In genomic region chr11:119428649-119429136, GRCm38 (mm10) we compare ENCODE assay signal across 7 mouse cellular contexts. TPM values are rescaled to one million over a fixed set of nuclear protein-coding genes. Genes with fewer than 3 reads are reported as not detected.
DNase-seq lines count a peak whose midpoint lies in the region; ATAC-seq and TF ChIP-seq lines count a peak whose summit lies in the region.

No protein-coding gene starts in this region.

- 1% methylated on average over 32 of the region's 35 CpGs for WGBS in lung, embryonic 14.5 days

- H3K4me3 ChIP-seq in lung, embryonic 14.5 days (ENCODE audit: low read depth, low read length) = peak overlapping the region; percentile 3

- ATAC-seq in lung, embryonic 14.5 days (ENCODE audit: insufficient read depth) = peak; percentile 83
- ATAC-seq in neutrophil, adult 5-6 weeks (ENCODE audit: extremely low read depth, insufficient number of reproducible peaks, low FRiP score, poor library complexity, severe bottlenecking) = peak; percentile 85

- peaks cover 29% of the 10 kb centered on the region for H3K36me3 ChIP-seq in lung, embryonic 14.5 days (ENCODE audit: insufficient read depth)

- H3K27me3 ChIP-seq in lung, embryonic 14.5 days (ENCODE audit: insufficient read depth, low read length) = no peaks in the 10 kb centered on the region

- no peak overlapping the region for H3K27ac ChIP-seq in lung, embryonic 14.5 days (ENCODE audit: low read depth)

- H3K9ac ChIP-seq in lung, embryonic 14.5 days = no peak overlapping the region

- no peak for TF ChIP-seq CTCF in lung, embryonic 14.5 days (IDR thresholded peaks at IDR 0.05; ENCODE audit: low read depth)

- H3K4me2 ChIP-seq in lung, embryonic 14.5 days = peak overlapping the region; percentile 57

- DNase-seq in NIH3T3 (ENCODE audit: low read depth) = peak; percentile 52
- DNase-seq in c-Kit-positive CD71-positive TER-119-positive erythroid progenitor cells, embryonic 14.5 days (ENCODE audit: low spot score) = peak; percentile 73
- peak; percentile 4 for DNase-seq in gonadal fat pad, adult 2 months (ENCODE audit: low read depth)
- DNase-seq in kidney, adult 11 months = peak; percentile 35
- DNase-seq in lung, embryonic 14.5 days = peak; percentile 72
- DNase-seq in right cerebral cortex, postnatal 4 days = no peak

- H3K9me3 ChIP-seq in lung, embryonic 14.5 days (ENCODE audit: low read depth, low read length) = no peaks in the 10 kb centered on the region

- H3K4me1 ChIP-seq in lung, embryonic 14.5 days (ENCODE audit: insufficient read depth) = no peaks in the 10 kb centered on the region

RNA-seq across cellular contexts. Expression of gene Rnf213, which starts 35.8 kb away (rescaled TPM):
- polyA plus RNA-seq in gonadal fat pad, adult 2 months (2012; rRNA removed) = 21.2 and 24.2 TPM in 2 replicates
- polyA plus RNA-seq in lung, embryonic 14.5 days (2014; fragmentation: Nextera tagmentation; extraction: Ambion mirVana) = 12.5 and 12.7 TPM in 2 replicates
- 126 and 130 TPM in 2 replicates for total RNA-seq in neutrophil, adult 5-6 weeks (2017)
